Mouse (Mus musculus) large intestine, adult 2 months (tissue): ENCODE data around the gene Fgf18. TPM values are rescaled to one million over a fixed set of nuclear protein-coding genes. Genes with fewer than 3 reads are reported as not detected.

ENCODE experiments used
- DNase-seq: peaks from one replicate; pipeline ENCODE4 v3.0.0-alpha.2; 2012; ENCODE audit warnings: low read depth, low spot score
- WGBS: fragments of 180-500 bp; shearing (Covaris S2); methylation state at CpG from one replicate; pipeline ENCODE4 v1.1.7; 2018; 5-methylcytosine and 5-hydroxymethylcytosine counted together
- polyA plus RNA-seq: library from polyadenylated mRNA; depleted of rRNA; stranded (reverse); fragments of >200 nt; gene quantifications from 2 replicates; pipeline ENCODE4 v1.2.3, GENCODE M21; 2012; rRNA removed

Fgf18 gene
- polyA plus RNA-seq, 1 experiment, result 0.10 TPM

- DNase-seq, result no peak
- WGBS, result 56% methylated on average over 16 of the region's 16 CpGs
These were observed 67.0 kb downstream of the Fgf18 start for GRCm38 (mm10) chr11:33080046-33080808.

GRCm38 (mm10) chr11:33079424-33079823, 67.8 kb downstream of the Fgf18 start:
- DNase-seq, result no peak
- WGBS, result 61% methylated on average over 6 of the region's 6 CpGs

GRCm38 (mm10) chr11:33078036-33078435, 69.2 kb downstream of the Fgf18 start:
- DNase-seq, result no peak
- 32% methylated on average over 7 of the region's 7 CpGs for WGBS

- no peak for DNase-seq
- 42% methylated on average over 8 of the region's 8 CpGs for WGBS
These were observed 71.9 kb downstream of the Fgf18 start for GRCm38 (mm10) chr11:33075293-33075692.

- no peak for DNase-seq
- 64% methylated on average over 7 of the region's 7 CpGs for WGBS
These were observed 72.7 kb downstream of the Fgf18 start for GRCm38 (mm10) chr11:33074541-33074940.

- DNase-seq, result no peak
- 82% methylated on average over 5 of the region's 5 CpGs for WGBS
These were observed 75.8 kb downstream of the Fgf18 start for GRCm38 (mm10) chr11:33071358-33071922.

- no peak for DNase-seq
- 64% methylated on average over 6 of the region's 6 CpGs for WGBS
These were observed 76.7 kb downstream of the Fgf18 start for GRCm38 (mm10) chr11:33070520-33070919.

Other genes starting within 250 kb of the Fgf18 start
- gene Npm1, start 15.8 kb upstream of the Fgf18 start, polyA plus RNA-seq, result 89.1 and 109 TPM in 2 replicates
- gene Tlx3, start 56.2 kb upstream of the Fgf18 start, polyA plus RNA-seq, result not detected in 2 replicates
- gene Gm12117, start 129.3 kb upstream of the Fgf18 start, polyA plus RNA-seq, result 0.26 TPM in 1 of 2 replicates, not detected in the other